Mouse (Mus musculus) megakaryocyte, adult 5-6 weeks (primary cell): ENCODE results near the gene Fars2. TPM values are rescaled to one million over a fixed set of nuclear protein-coding genes. Genes with fewer than 3 reads are reported as not detected.

Source experiments
- total RNA-seq, 2 experiments: library from RNA; stranded (forward) in 1 of 2; stranded (reverse) in 1 of 2; fragments of 153-499, 151-499 nt in 1 of 2; fragments of 221-1000, 200-1000 nt in 1 of 2; gene quantifications; 2 replicates each; pipeline versions ENCODE4 v1.2.3 to v1.2.4; 2015 to 2017

The Fars2 gene
- total RNA-seq, 2 experiments from 2014 or later = 20.9 to 28.4 TPM

Other genes starting within 250 kb of the Fars2 start
- gene Rpp40, start 211.1 kb upstream of the Fars2 start, total RNA-seq (2015) = 4.5 and 5.0 TPM in 2 replicates
- gene Rpp40, start 211.1 kb upstream of the Fars2 start, total RNA-seq (2017) = 2.3 and 3.7 TPM in 2 replicates
- not detected in 2 replicates for gene Ppp1r3g, start 158.6 kb upstream of the Fars2 start, total RNA-seq (2015)
- not detected in 2 replicates for gene Ppp1r3g, start 158.6 kb upstream of the Fars2 start, total RNA-seq (2017)
- 7.8 and 9.0 TPM in 2 replicates for gene Lyrm4, start 114 bp downstream of the Fars2 start, total RNA-seq (2015)
- 4.8 and 8.3 TPM in 2 replicates for gene Lyrm4, start 114 bp downstream of the Fars2 start, total RNA-seq (2017)